Mouse (Mus musculus) liver, embryonic 14.5 days (tissue): ENCODE measurements around the gene Zbbx. TPM values are rescaled to one million over a fixed set of nuclear protein-coding genes. Genes with fewer than 3 reads are reported as not detected.

Experiments
- ATAC-seq: fragments of 200-750 bp; cut with Nextera tagmentation; 2 replicates; pipeline ENCODE4 v1.8.0; 2017; ENCODE audit warnings: moderate number of reproducible peaks, mild to moderate bottlenecking, moderate library complexity; ENCODE audit not compliant: insufficient read depth
- DNase-seq, 3 experiments: peaks; one replicate each; pipeline ENCODE4 v3.0.0-alpha.2; 2012 to 2013; ENCODE audit warnings: low read depth in 3 of 3, low spot score in 3 of 3
- H3K27ac ChIP-seq: fragments of 300-500 bp; sonication (generic); 2 replicates; pipeline ENCODE4 v1.5.1; 2014; ENCODE audit warnings: moderate library complexity, mild to moderate bottlenecking, control low read depth, inconsistent platforms
- H3K27me3 ChIP-seq: fragments of 300-500 bp; sonication (generic); 2 replicates; pipeline ENCODE4 v1.6.1; 2014; ENCODE audit warnings: mild to moderate bottlenecking, low read length, moderate library complexity; ENCODE audit not compliant: control insufficient read depth, insufficient read depth
- H3K36me3 ChIP-seq: fragments of 300-500 bp; sonication (generic); replicated peaks from 2 replicates; pipeline ENCODE4 v1.6.1; 2014; ENCODE audit warnings: low read depth; ENCODE audit not compliant: control insufficient read depth, insufficient read depth
- H3K4me1 ChIP-seq, 2 experiments: fragments of 200-500 bp in 1 of 2; fragments of 300-500 bp in 1 of 2; sonication (generic) in 1 of 2; replicated peaks; 2 replicates each; pipeline ENCODE4 v1.6.1; 2012 to 2014; ENCODE audit warnings: antibody characterized with exemption in 1 of 2, inconsistent platforms in 1 of 2, low read length in 1 of 2; ENCODE audit not compliant: control insufficient read depth in 2 of 2, insufficient read depth in 2 of 2
- H3K4me2 ChIP-seq: fragments of 300-500 bp; sonication (generic); 2 replicates; pipeline ENCODE4 v1.6.1; 2014; ENCODE audit warnings: low read depth, mild to moderate bottlenecking, control low read depth, moderate library complexity
- H3K4me3 ChIP-seq, 2 experiments: fragments of 200-500 bp in 1 of 2; fragments of 300-500 bp in 1 of 2; sonication (generic) in 1 of 2; 2 replicates each; pipeline ENCODE4 v1.5.1; 2012 to 2014; ENCODE audit warnings: low read depth in 2 of 2, low read length in 2 of 2, mild to moderate bottlenecking in 2 of 2, control low read depth in 1 of 2, inconsistent platforms in 1 of 2, moderate library complexity in 1 of 2; ENCODE audit not compliant: insufficient read depth in 1 of 2
- H3K9ac ChIP-seq: fragments of 300-500 bp; sonication (generic); replicated peaks from 2 replicates; pipeline ENCODE4 v1.6.1; 2014; ENCODE audit warnings: mild to moderate bottlenecking, control low read depth, moderate library complexity
- H3K9me3 ChIP-seq: fragments of 300-500 bp; sonication (generic); 2 replicates; pipeline ENCODE4 v1.6.1; 2016; ENCODE audit warnings: low read length, mixed read lengths; ENCODE audit not compliant: control insufficient read depth
- CTCF ChIP-seq: IDR thresholded peaks from 2 replicates; pipeline ENCODE4 v1.5.1; 2016; ENCODE audit warnings: antibody characterized with exemption, low read depth, control low read depth
- EP300 ChIP-seq: IDR thresholded peaks from 2 replicates; pipeline ENCODE4 v1.6.1; 2016; ENCODE audit warnings: antibody characterized with exemption, low read depth
- WGBS: fragments of 180-500 bp; shearing (Covaris S2); extraction: QIAGEN DNeasy Blood & Tissue Kit; methylation state at CpG from one replicate; pipeline ENCODE4 v1.1.7; 2014; ENCODE audit not compliant: insufficient replicate concordance; 5-methylcytosine and 5-hydroxymethylcytosine counted together
- polyA plus RNA-seq, 2 experiments: library from polyadenylated mRNA; depleted of rRNA in 1 of 2; stranded (reverse) in 1 of 2; unstranded in 1 of 2; fragments of >200 nt; fragmentation: Nextera tagmentation in 1 of 2; extraction: Ambion mirVana in 1 of 2; gene quantifications; 2 replicates each; pipeline versions ENCODE4 v1.2.1 to v1.2.3; 2012 to 2014

Zbbx gene
- polyA plus RNA-seq, 2 experiments, result not detected

DNA sequence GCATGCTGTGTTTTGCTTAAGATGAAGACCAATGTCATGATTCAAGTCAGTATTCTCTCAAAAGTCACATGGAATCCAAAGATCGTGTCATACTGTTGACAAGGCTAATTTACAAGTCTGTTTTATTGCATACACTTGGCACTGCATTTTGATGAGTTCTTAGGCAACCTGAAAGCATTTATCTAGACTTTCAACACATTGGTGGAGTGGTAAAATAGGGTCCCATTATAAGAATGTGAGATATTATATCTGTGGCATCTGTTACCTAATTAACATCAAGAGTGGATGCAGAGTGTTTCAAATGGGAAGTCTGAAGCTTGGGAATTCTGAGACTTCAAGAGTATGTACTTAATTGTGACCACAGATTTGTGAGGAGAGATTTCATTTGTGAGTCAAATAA is 79.1 kb downstream of the Zbbx start:
- no peak for ATAC-seq
- Histone ChIP-seq H3K9ac (no peak overlapping the region), H3K4me2 (no peak overlapping the region), H3K36me3 (no peaks in the 10 kb centered on the region), H3K4me3 (no peak overlapping the region), H3K4me1 (no peaks in the 10 kb centered on the region), H3K9me3 (no peaks in the 10 kb centered on the region), H3K27me3 (no peaks in the 10 kb centered on the region), H3K27ac (no peak overlapping the region)
- no peak for TF ChIP-seq EP300
- no peak for TF ChIP-seq CTCF
- no peak for DNase-seq
- WGBS, result 52% methylated on average over 1 of the region's 1 CpGs

GRCm38 (mm10) chr3:75078906-75079305 is 85.9 kb downstream of the Zbbx start:
- ATAC-seq, result no peak
- no peak for TF ChIP-seq CTCF
- TF ChIP-seq EP300, result no peak
- Histone ChIP-seq H3K9me3 (no peaks in the 10 kb centered on the region), H3K9ac (no peak overlapping the region), H3K27ac (no peak overlapping the region), H3K36me3 (no peaks in the 10 kb centered on the region), H3K4me3 (no peak overlapping the region), H3K4me2 (no peak overlapping the region), H3K27me3 (no peaks in the 10 kb centered on the region), H3K4me1 (no peaks in the 10 kb centered on the region)
- WGBS, result 56% methylated on average over 1 of the region's 1 CpGs
- no peak for DNase-seq

DNA sequence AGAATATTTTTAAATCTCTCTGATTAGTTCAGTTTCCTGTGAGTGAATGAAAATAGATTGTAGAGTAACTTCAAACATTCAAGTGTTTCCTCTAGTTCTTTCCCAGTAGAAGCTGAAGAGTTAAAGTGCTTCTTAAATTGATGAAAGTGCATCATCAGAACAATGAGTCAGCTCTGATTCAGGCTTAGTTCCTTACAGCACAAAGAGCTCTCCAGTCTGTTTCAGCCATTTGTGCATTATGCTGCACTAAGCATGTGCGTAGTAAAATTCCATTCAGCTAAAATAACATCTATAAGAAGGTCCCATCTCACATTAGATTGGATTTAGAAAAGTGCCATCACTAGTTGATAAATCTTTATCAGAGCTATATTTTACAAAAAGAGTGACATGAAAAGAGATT is 155.1 kb downstream of the Zbbx start:
- no peak for ATAC-seq
- no peak overlapping the region for H3K4me3 ChIP-seq
- TF ChIP-seq CTCF, result no peak
- no peak for TF ChIP-seq EP300
- H3K36me3 ChIP-seq, result no peaks in the 10 kb centered on the region
- H3K4me2 ChIP-seq, result no peak overlapping the region
- H3K9ac ChIP-seq, result no peak overlapping the region
- no peaks in the 10 kb centered on the region for H3K4me1 ChIP-seq
- H3K27ac ChIP-seq, result no peak overlapping the region
- no peaks in the 10 kb centered on the region for H3K9me3 ChIP-seq
- no peak for DNase-seq
- no peaks in the 10 kb centered on the region for H3K27me3 ChIP-seq
- WGBS, result 43% methylated on average over 1 of the region's 1 CpGs

Other genes starting within 250 kb of the Zbbx start
- gene Serpini2, start 105.0 kb upstream of the Zbbx start, polyA plus RNA-seq (2012; rRNA removed), result not detected in 2 replicates
- 0.24 TPM in 1 of 2 replicates, not detected in the other for gene Serpini2, start 105.0 kb upstream of the Zbbx start, polyA plus RNA-seq (2014; fragmentation: Nextera tagmentation; extraction: Ambion mirVana)